Mouse (Mus musculus) granulocyte monocyte progenitor cell, adult 5-6 weeks (primary cell): ENCODE measurements around the gene Ranbp3. TPM values are rescaled to one million over a fixed set of nuclear protein-coding genes. Genes with fewer than 3 reads are reported as not detected.
"Not testable (repeated sequence)": the region's sequence is repeated elsewhere in the genome, so short reads cannot be mapped to it uniquely, and the experiment has no call there.

Experiments
- ATAC-seq: replicated peaks from 2 replicates; pipeline ENCODE4 v1.8.0; 2016; ENCODE audit warnings: mild to moderate bottlenecking, moderate TSS enrichment, inconsistent platforms; ENCODE audit not compliant: poor library complexity, severe bottlenecking
- total RNA-seq, 2 experiments: library from RNA; stranded (forward) in 1 of 2; stranded (reverse) in 1 of 2; fragments of 200-712, 200-1000 nt in 1 of 2; fragments of >200 nt in 1 of 2; fragmentation: Nextera tagmentation in 1 of 2; gene quantifications; 2 replicates each; pipeline ENCODE4 v1.2.3; 2014 to 2017

The Ranbp3 gene
- total RNA-seq (2014; fragmentation: Nextera tagmentation): 43.9 and 64.7 TPM in 2 replicates
- total RNA-seq (2017): 57.2 and 70.1 TPM in 2 replicates

DNA sequence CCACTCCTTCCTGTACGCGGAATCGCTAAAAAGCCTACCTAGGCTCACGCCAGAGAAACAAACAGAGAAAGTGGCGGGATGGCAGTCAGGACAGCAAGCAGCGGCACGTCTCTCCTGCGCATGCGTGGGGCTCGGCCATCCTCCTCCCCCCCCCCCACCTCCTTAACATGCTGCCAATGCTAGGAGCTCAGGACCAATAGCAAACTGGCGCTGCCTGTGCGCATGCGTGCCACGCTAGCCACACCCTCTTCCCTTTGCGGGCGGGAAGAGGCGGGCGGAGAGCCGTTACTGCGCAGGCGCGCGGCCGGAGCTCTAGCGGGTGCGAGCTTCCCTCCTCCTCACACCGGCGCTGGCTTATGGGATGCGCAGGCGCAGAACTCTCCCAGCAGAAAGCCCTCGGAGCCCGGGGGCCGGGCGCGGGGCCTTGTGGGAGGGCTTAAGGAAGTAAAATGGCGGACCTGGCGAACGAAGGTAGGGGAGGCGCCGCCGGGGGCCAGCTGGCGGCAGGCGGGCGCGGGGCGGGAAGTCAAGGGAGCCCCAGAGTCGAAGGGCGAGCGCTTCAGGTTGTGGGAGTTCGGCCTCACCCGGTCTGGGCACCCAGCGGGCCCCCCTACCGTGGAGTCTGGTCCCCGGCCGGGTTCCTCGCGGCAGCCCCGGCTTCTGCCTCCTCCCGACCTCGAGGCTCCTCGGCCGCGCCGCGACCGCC lies at the start of gene Ranbp3:
Gene Ranbp3, plus strand, starts transcription at position 354 of the 706 bp plus-strand sequence.
- ATAC-seq: peak; percentile 80

GRCm38 (mm10) chr17:56625495-56625894 lies 47.6 kb upstream of the Ranbp3 start:
- no peak for ATAC-seq

DNA sequence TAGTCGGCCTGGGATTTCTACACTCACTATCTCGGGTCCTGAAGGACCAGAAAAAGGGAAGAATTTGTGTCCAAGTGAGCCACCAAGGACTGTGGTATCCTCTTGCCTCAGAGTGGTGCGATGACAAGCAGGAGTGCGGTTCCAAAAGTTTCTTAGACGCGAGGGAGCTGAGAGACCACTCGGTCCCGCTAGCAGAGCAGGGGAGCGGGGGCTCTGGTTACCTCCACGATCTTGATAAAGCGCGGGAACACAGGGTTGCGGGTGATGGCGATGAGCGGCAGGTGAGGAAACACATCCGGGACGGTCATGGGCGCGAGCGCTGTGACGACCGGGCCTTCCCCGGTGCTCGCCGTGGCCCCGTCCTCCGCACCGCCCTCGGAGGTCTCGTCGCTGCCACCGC lies 46.8 kb upstream of the Ranbp3 start:
- ATAC-seq: peak; percentile 38

DNA sequence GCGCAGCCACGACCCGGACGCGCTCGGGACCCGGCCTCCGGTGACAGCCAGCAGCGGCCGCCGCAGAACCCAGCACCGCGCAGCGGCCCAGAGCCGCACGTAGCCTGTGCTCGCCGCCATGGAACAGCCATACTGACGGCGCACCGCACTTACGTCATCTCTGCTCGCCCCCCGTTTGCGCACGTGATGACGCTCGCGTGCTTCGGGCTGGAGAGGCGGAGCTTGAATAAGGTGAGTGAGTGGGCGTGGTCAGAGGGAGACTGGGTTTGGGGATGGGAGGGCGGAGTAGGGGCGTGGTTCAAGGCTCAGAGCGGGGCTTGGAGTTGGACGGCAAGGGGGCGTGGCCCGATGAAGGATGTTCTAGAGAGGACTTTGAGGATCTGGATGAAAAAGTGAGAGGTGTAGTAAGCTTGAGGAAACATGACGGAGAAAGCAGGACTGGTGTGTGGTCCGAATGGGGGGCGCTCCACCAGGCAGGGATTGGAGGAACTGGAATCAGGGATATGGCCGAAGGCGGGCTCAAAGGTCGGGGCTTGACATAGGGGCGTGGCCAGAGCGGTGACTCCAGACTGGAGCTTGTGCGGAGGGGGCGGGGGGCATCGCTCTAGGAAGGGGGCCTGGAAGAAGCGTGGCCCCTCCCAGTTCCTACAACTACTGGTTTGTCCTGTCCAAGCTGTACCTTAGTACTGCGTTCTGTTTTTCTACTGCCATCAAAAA lies 46.2 kb upstream of the Ranbp3 start, which contains the start of gene Lonp1:
Gene Lonp1, minus strand, starts transcription at position 134 of the 717 bp plus-strand sequence.
- ATAC-seq: peak; percentile 81

DNA sequence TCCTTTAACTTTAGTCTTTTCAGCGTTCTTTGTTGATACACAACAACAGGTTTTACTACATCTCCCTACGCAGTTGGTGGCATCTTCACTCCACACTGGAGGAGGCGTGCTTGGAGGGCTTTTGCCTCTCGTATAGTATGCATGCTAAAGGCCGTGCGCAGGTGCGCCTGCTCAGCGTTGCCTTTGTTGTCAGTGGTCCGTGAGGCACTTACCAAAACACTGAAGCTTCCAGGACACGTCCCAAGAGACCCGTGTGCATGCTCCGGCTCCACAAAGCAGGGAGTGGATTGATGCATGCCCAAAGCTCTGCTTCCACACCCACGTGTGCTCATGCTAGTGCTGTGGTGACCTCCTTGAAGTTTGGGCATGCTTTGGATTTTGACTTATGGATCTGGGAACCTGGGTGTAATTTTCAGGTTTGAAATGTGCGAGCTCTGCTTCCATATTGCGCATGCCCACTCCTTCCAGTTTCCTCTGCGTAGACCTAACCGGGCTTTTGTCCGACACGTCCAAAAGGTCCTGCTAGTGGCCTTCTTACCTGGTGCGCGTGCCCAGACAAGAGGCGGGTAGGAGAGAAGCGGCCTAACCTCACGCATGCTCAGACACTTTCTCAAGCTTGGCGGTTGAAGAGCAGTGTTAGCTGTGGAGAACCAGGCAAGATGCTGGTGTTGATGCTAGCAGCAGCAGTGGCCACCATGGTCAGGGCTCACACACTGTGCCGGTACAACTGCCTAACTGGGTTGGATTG lies 45.4 kb upstream of the Ranbp3 start, which contains the start of gene Catsperd:
Gene Catsperd, plus strand, starts transcription at position 614 of the 748 bp plus-strand sequence.
- ATAC-seq: no peak

- not testable (repeated sequence) for ATAC-seq
Measured at GRCm38 (mm10) chr17:56629800-56630781, 43.0 kb upstream of the Ranbp3 start.

DNA sequence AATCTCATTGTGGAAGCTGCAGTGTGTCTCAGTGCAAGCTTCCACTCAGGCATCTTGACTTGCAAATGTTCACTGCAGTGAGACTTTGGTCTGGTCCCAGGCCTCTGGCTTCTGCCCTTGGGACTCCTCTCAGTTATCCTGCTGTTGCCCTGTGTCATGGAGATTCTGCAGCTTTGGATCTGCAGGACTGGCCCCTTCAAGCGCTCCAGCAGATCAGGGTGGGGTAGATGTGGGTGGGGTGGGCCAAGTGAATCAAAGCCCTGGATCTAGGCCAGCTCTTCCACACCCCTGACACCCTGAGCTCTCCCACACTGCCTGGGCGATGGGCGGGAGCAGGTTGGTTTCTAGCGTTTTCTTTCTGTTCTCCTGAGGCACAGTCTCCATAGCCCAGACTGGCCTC lies 41.3 kb upstream of the Ranbp3 start:
- ATAC-seq: no peak

DNA sequence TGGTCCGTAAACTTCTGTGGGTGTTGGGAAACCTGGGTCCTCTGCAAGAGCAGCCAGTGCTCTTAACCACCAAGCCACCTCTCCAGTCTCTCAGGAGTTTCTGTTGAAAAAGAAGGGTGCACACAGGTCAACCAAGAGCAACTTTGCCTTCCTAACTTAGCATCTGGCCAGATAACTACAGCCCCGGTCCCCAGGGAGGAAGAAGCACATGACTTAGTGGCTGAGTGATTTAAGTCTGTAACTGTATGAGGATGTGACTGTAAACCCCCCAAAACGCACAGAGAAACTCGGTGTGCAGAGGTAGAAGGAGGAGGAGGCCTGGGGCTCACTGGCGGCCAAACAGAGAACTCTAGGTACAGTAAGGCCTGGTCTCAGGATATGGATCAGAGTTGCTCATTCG lies 39.1 kb upstream of the Ranbp3 start:
- no peak for ATAC-seq

DNA sequence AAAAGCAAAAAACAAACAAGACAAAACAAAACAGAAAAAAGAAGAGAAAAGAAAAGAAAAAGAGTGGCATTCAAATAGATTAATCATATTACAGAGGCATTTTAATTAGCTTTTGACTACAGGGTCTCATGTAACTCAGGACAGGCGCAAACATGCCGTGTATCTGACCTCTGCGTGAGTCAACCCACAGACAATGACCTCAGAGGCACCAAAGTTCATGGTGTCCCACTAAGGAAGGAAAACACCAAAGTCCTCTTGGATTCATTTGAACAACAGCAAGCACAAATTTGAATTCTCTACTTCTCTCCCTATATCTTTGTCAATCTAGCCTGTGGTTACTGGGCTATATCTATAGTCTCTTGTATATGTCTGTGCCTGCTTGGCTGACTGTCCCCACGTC lies 29.9 kb upstream of the Ranbp3 start:
- ATAC-seq: no peak

DNA sequence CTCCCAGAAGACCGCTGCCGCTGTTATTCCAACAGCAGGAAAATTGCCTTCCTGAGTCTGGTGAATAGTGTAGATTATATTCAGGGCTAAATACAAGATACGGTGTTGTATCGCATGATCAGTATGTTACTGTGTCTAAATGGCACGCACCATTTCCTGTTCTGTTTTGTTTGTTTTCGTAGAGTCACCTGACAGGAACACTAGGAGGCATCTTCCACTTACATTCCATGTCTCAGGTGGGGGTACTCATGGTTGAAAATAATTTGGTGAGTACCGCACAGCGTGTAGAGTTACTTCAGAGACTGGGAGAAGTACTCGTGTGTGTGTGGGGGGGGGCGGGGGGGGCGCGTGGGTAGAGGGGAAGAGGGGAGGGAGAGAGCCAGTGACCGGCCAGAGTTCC lies 25.5 kb upstream of the Ranbp3 start:
- ATAC-seq: no peak

DNA sequence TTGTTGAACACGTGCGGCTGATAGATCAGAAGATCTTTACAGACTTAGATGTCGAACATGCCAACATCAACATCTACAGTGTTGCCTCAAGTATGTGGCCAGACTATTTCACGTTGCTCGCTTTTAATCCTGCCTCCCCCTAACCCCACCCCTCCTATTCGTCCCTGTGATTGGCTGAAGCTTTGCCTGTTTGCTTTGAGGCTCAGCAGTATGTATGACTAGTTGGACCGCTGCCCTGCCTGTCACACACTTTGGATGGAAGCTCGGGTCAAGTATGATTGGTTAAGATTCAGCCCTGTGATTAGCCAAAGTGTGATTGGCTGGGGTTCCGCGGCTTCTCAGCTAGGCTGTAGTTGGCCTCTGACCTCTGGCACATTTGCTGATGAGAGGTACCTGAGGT lies 21.3 kb upstream of the Ranbp3 start:
- ATAC-seq: no peak

GRCm38 (mm10) chr17:56654771-56655170 lies 18.3 kb upstream of the Ranbp3 start:
- ATAC-seq: no peak

DNA sequence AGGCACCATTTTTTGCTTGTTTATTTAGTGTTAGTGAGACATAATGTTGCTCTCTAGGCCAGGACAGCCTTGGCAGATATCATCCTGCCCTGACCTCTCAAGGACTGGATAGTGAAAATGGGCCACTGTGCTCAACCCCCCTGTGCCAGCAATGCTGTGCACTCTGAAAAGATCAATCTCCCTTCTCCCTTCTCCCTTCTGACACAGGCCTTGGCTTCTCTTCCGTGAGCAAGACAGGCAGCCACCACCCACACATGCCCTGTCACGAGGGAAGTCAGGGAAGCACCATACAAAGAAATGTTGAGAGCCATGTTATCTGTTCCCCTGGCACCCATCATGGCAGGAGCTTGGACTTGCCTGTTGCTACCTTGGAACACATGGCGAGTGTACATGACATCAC lies 17.8 kb upstream of the Ranbp3 start:
- ATAC-seq: no peak

DNA sequence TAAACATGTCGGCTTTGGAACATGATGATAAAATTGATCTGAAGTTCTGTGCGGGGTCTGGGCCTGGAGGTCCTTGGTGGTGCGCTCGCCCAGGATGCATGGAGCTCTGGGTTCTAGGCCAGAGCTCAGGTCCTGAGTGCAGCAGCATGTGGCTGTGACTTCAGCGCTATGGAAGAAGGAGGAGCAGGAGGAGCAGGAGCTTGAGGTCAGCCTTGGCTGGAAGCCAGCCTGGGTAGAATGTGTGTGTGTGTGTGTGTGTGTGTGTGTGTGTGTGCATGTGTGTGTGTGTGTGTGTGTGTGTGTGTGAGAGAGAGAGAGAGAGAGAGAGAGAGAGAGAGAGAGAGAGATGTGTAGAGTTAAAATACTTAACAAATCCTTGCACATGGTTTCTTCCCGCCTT lies 16.9 kb upstream of the Ranbp3 start:
- no peak for ATAC-seq

DNA sequence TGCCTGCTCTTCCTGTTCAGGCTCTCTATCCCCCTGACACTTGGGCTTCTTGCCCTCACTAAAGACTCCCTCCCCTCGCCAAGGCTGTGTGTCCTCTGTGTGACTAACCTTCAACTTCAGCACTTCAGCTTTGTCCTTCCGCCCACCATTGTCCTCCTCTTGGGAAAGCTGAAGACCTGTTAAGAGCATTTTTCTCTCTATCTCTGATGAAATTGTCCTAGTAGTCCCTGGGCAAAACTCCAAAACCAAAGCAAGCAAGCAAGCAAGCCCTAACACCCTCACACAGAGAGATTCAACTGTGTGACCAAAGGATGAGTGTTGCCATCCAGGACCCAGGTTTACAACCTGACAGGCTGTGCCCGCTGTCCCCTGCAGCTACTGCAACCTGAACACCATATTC lies 9.4 kb upstream of the Ranbp3 start:
- ATAC-seq: no peak

DNA sequence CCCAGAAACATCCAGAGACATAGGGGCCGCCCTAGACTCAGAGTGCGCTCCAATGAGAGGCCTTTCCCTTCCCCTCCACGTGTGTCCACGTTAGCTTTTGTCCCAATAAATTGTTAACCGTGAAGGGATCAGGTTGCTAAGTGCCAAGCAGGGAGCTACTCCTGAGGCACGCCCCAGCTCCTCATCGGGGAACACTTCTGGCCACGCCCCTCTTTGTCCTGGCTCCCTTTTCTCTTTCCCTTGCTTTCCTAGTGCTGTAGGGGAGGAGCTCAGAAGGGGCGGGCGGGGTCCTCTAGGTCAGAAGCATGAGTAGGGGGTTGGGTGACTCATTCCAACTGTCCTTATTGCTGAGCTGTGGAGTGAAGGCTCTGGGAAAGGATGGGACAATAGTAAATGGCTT lies 8.8 kb upstream of the Ranbp3 start:
- ATAC-seq: no peak

GRCm38 (mm10) chr17:56666384-56666783 lies 6.7 kb upstream of the Ranbp3 start:
- no peak for ATAC-seq

- no peak for ATAC-seq
Measured at GRCm38 (mm10) chr17:56667591-56667990, 5.5 kb upstream of the Ranbp3 start.

DNA sequence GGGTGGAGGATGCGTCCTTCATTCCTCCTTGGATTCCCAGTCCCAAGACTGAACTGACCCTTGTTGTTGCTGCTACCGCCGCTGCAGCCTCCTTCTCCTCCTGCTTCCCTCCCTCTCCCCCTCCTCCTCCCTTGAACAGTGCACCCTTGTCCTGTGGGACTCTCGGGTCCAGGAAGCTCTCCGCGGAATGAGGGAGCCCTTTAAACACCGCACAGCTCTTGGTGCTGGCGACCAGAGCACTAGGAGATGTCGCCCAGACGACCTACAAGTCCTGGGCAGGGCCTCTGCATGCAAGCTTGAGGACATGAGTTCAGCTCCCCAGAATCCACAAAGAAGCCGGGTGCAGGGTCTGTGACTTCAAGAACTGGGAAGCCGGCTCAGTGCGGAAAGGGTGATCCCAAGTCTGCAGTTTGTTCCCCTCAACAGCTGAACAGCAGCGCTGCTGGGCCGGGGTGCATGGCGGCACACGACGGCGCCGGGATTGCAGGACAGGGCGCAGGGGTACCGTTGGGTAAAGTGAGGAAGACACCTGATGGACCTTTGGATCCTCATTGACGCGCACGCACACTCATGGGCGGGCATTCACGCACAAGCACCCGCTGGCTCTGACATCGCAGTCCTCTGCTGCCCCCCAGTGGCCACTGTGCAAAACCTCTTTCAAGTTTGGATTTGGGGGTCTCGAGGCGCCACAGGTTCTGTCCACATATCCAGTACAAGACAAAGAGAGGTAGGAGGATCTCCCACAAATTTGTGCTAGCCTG lies 4.5 kb upstream of the Ranbp3 start:
- ATAC-seq: peak; percentile 58
